Comparison of ENCODE assay signal across 9 mouse cellular contexts in genomic region chr19:53754421-53754830, GRCm38 (mm10).
DNase-seq lines count a peak whose midpoint lies in the region; ATAC-seq and TF ChIP-seq lines count a peak whose summit lies in the region.
"Had no signal": no experiment of that assay in that cellular context is flagged by ENCODE, and none has a peak within 500 bp of the region (broad histone marks: within the 10 kb centered on the region; RNA-seq: fewer than 3 reads in every experiment).

No protein-coding gene starts in this region.

- no peak overlapping the region for H3K27ac ChIP-seq in thymus, adult 2 months (ENCODE audit: control insufficient read depth, insufficient read depth, low read length)
- peak overlapping the region; percentile 82 for H3K27ac ChIP-seq in heart, embryonic 12.5 days (ENCODE audit: poor library complexity, severe bottlenecking)
- H3K27ac ChIP-seq: embryonic facial prominence, embryonic 13.5 days; midbrain, embryonic 12.5 days had no signal

- no peaks in the 10 kb centered on the region for H3K36me3 ChIP-seq in thymus, adult 2 months (ENCODE audit: control insufficient read depth, insufficient read depth, low read length)
- H3K36me3 ChIP-seq in heart, embryonic 12.5 days: peaks cover 4% of the 10 kb centered on the region; the same call in 1 of the 2 replicates
- H3K36me3 ChIP-seq: embryonic facial prominence, embryonic 13.5 days; midbrain, embryonic 12.5 days had no signal

- H3K9me3 ChIP-seq in heart, embryonic 12.5 days (replicated peaks): no peaks in the 10 kb centered on the region
- H3K9me3 ChIP-seq: embryonic facial prominence, embryonic 13.5 days had no signal

- TF ChIP-seq POLR2A in thymus, adult 2 months (IDR thresholded peaks at IDR 0.05; ENCODE audit: control insufficient read depth, extremely low read depth, insufficient read depth, low read length, poor library complexity): no peak

- no peak for ATAC-seq in heart, embryonic 12.5 days (ENCODE audit: insufficient number of reproducible peaks, low FRiP score)

- 0 out of 2 replicates have a peak overlapping the region, but pooled peaks have one; percentile 43 for H3K9ac ChIP-seq in heart, embryonic 12.5 days
- H3K9ac ChIP-seq: embryonic facial prominence, embryonic 13.5 days; midbrain, embryonic 12.5 days had no signal

- TF ChIP-seq CTCF in thymus, adult 2 months (IDR thresholded peaks at IDR 0.05; ENCODE audit: borderline replicate concordance, control insufficient read depth, extremely low read depth, insufficient read depth, low read length, poor library complexity): no peak

- H3K4me2 ChIP-seq in heart, embryonic 12.5 days: peak overlapping the region; percentile 46
- H3K4me2 ChIP-seq: embryonic facial prominence, embryonic 13.5 days; midbrain, embryonic 12.5 days had no signal

- H3K4me3 ChIP-seq in thymus, adult 2 months (ENCODE audit: control insufficient read depth, insufficient read depth, low read length): no peak overlapping the region
- H3K4me3 ChIP-seq in heart, embryonic 12.5 days: no peak overlapping the region
- H3K4me3 ChIP-seq: embryonic facial prominence, embryonic 13.5 days; midbrain, embryonic 12.5 days had no signal

- H3K4me1 ChIP-seq in thymus, adult 2 months (replicated peaks; ENCODE audit: control insufficient read depth, insufficient read depth, low read length): peaks cover 6% of the 10 kb centered on the region; the same call in 1 of the 2 replicates
- peaks cover 57% of the 10 kb centered on the region for H3K4me1 ChIP-seq in heart, embryonic 12.5 days (replicated peaks)
- H3K4me1 ChIP-seq: midbrain, embryonic 12.5 days had no signal

- WGBS in thymus, adult 2 months: 58% methylated on average over 7 of the region's 7 CpGs
- 16% methylated on average over 7 of the region's 7 CpGs for WGBS in heart, embryonic 12.5 days

- H3K27me3 ChIP-seq in thymus, adult 2 months (ENCODE audit: control insufficient read depth, insufficient read depth, low read length): no peaks in the 10 kb centered on the region
- H3K27me3 ChIP-seq in heart, embryonic 12.5 days (replicated peaks): no peaks in the 10 kb centered on the region
- H3K27me3 ChIP-seq: embryonic facial prominence, embryonic 13.5 days; midbrain, embryonic 12.5 days had no signal

- DNase-seq in thymus, adult 2 months: peak; percentile 40
- no peak for DNase-seq in thymus, postnatal 0 days (ENCODE audit: low spot score)
- DNase-seq in kidney, postnatal 4 days: peak; percentile 39 to 62
- DNase-seq in right cerebral cortex, postnatal 14 days: no peak
- DNase-seq in c-Kit-positive CD71-positive TER-119-positive erythroid progenitor cells, embryonic 14.5 days (ENCODE audit: low spot score): no peak
- DNase-seq in adrenal gland, postnatal 36 days: no peak

Comparison
In these comparisons a context has a peak if more than half of its experiments do, and no peak if none do; other contexts are left out.
1. DNase-seq: peak in thymus, adult 2 months (single experiment) and kidney, postnatal 4 days (2 of 2); none in thymus, postnatal 0 days (single experiment), right cerebral cortex, postnatal 14 days (single experiment), c-Kit-positive CD71-positive TER-119-positive erythroid progenitor cells, embryonic 14.5 days (single experiment) and adrenal gland, postnatal 36 days (0 of 2).